20 mouse cellular contexts compared by ENCODE assay signal in the genomic region with DNA sequence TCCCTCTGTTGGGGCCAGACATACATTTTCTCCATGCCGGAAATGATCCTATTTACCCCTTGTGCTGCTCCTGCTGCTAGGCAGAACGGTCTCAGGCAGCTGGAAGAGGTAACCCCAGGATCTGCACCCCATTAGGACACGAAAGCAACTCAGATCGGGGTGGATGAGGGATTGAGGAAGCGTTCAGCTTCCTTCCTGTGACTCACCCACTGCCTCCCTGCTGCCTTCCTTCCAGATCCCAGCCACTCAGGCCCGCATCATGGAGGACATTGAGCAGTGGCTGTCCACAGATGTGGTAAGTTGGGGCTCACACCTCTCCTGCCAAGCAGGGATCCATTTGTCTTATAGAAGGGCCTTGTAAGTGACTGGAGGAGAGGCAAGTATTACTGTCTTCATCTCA. TPM values are rescaled to one million over a fixed set of nuclear protein-coding genes. Genes with fewer than 3 reads are reported as not detected.
A peak's percentile ranks its signal among the peaks of the same experiment; 100 is the strongest.
DNase-seq lines count a peak whose midpoint lies in the region; ATAC-seq and TF ChIP-seq lines count a peak whose summit lies in the region.
"Had no signal": no experiment of that assay in that cellular context is flagged by ENCODE, and none has a peak within 500 bp of the region (broad histone marks: within the 10 kb centered on the region; RNA-seq: fewer than 3 reads in every experiment).

No protein-coding gene starts in this region.

- peak overlapping the region; percentile 34; the same call in 1 of the 2 replicates for H3K27ac ChIP-seq in ES-E14 (ENCODE audit: insufficient read depth, low read depth, low read length, poor library complexity, severe bottlenecking)
- H3K27ac ChIP-seq in bone marrow macrophage, adult 2 months (ENCODE audit: insufficient read depth, low read depth, low read length) = peak overlapping the region; percentile 28
- peak overlapping the region; percentile 86 for H3K27ac ChIP-seq in macrophage
- H3K27ac ChIP-seq in hindbrain, embryonic 16.5 days (ENCODE audit: low read depth, low read length) = no peak overlapping the region
- H3K27ac ChIP-seq: embryonic facial prominence, embryonic 12.5 days; gastrocnemius, adult 2 months; heart, embryonic 10.5 days; hindbrain, embryonic 13.5 days; intestine, embryonic 15.5 days had no signal

- no peaks in the 10 kb centered on the region for H3K27me3 ChIP-seq in hindbrain, embryonic 16.5 days (replicated peaks; ENCODE audit: control insufficient read depth, insufficient read depth, low read length)
- H3K27me3 ChIP-seq: embryonic facial prominence, embryonic 12.5 days; hindbrain, embryonic 13.5 days; intestine, embryonic 15.5 days had no signal

- H3K4me1 ChIP-seq in ES-E14 (ENCODE audit: control insufficient read depth in 2 of 2, insufficient read depth in 2 of 2, low read length in 2 of 2, poor library complexity in 1 of 2) = no peaks in the 10 kb centered on the region
- peaks cover 38% of the 10 kb centered on the region for H3K4me1 ChIP-seq in bone marrow macrophage, adult 2 months (ENCODE audit: control insufficient read depth, insufficient read depth, low read length)
- no peaks in the 10 kb centered on the region for H3K4me1 ChIP-seq in hindbrain, embryonic 16.5 days (ENCODE audit: control insufficient read depth, insufficient read depth, low read depth, low read length)
- H3K4me1 ChIP-seq: embryonic facial prominence, embryonic 12.5 days; hindbrain, embryonic 13.5 days; intestine, embryonic 15.5 days had no signal

- peaks cover 7% of the 10 kb centered on the region for H3K79me2 ChIP-seq in macrophage (ENCODE audit: inconsistent target)

- TF ChIP-seq POLR2A in bone marrow macrophage, adult 2 months (IDR thresholded peaks at IDR 0.05; ENCODE audit: borderline replicate concordance, low read depth, low read length) = no peak

- H3K4me2 ChIP-seq in hindbrain, embryonic 16.5 days (ENCODE audit: low read length) = no peak overlapping the region
- H3K4me2 ChIP-seq: embryonic facial prominence, embryonic 12.5 days; hindbrain, embryonic 13.5 days; intestine, embryonic 15.5 days had no signal

- H3K36me3 ChIP-seq in ES-E14 (ENCODE audit: control insufficient read depth, insufficient read depth, low read length, poor library complexity, severe bottlenecking) = peaks cover 18% of the 10 kb centered on the region; the same call in 1 of the 2 replicates
- H3K36me3 ChIP-seq in macrophage (ENCODE audit: inconsistent target) = peaks cover 19% of the 10 kb centered on the region; the same call in 1 of the 2 replicates
- H3K36me3 ChIP-seq in hindbrain, embryonic 16.5 days (ENCODE audit: control insufficient read depth, insufficient read depth, low read length) = peaks cover 2% of the 10 kb centered on the region
- H3K36me3 ChIP-seq: intestine, embryonic 15.5 days had no signal

- H3K4me3 ChIP-seq in ES-E14 (ENCODE audit: insufficient read depth in 1 of 2, low read depth in 1 of 2, low read length in 2 of 2, poor library complexity in 1 of 2, severe bottlenecking in 1 of 2) (no peak overlapping the region), macrophage (ENCODE audit: inconsistent target) (peak overlapping the region; percentile 24)
- H3K4me3 ChIP-seq in bone marrow macrophage, adult 2 months (ENCODE audit: insufficient read depth, low read length) = peak overlapping the region; percentile 39
- H3K4me3 ChIP-seq in hindbrain, embryonic 16.5 days (ENCODE audit: low read length) = no peak overlapping the region
- H3K4me3 ChIP-seq: embryonic facial prominence, embryonic 12.5 days; gastrocnemius, adult 2 months; heart, embryonic 10.5 days; hindbrain, embryonic 13.5 days; intestine, embryonic 15.5 days had no signal

- no peak for ATAC-seq in hindbrain, embryonic 16.5 days
- ATAC-seq: CD4-positive, CD25-positive, alpha-beta regulatory T cell, adult 4 months; intestine, embryonic 15.5 days had no signal

- TF ChIP-seq CTCF in bone marrow macrophage, adult 2 months (IDR thresholded peaks at IDR 0.05; ENCODE audit: low read depth, low read length) = no peak

- H3K9me3 ChIP-seq in ES-E14 (ENCODE audit: control insufficient read depth, insufficient read depth, low read depth, low read length) = no peaks in the 10 kb centered on the region
- H3K9me3 ChIP-seq in hindbrain, embryonic 16.5 days (ENCODE audit: control insufficient read depth, low read length) = no peaks in the 10 kb centered on the region
- H3K9me3 ChIP-seq: embryonic facial prominence, embryonic 12.5 days; heart, embryonic 10.5 days; hindbrain, embryonic 13.5 days; intestine, embryonic 15.5 days had no signal

- no peak overlapping the region for H3K9ac ChIP-seq in ES-E14 (ENCODE audit: insufficient read depth, low read depth, low read length, poor library complexity, severe bottlenecking)
- H3K9ac ChIP-seq in hindbrain, embryonic 16.5 days (ENCODE audit: low read depth, low read length) = no peak overlapping the region
- H3K9ac ChIP-seq: embryonic facial prominence, embryonic 12.5 days; hindbrain, embryonic 13.5 days; intestine, embryonic 15.5 days had no signal

- DNase-seq in ES-E14 (ENCODE audit: low read depth, low spot score) = no peak
- DNase-seq in c-Kit-positive CD71-positive TER-119-positive erythroid progenitor cells, embryonic 14.5 days (ENCODE audit: low spot score) = no peak
- no peak for DNase-seq in spleen, adult 12 weeks (ENCODE audit: low spot score)
- DNase-seq: adrenal gland, postnatal 10 days; B cell, adult 2 months; cerebellum, adult 11 months; cerebellum, adult 8-10 months; cerebellum, postnatal 14 days; gastrocnemius, adult 2 months; gastrocnemius, postnatal 25 days; heart, adult 18-20 months; heart, postnatal 10 days had no signal

- in situ Hi-C loops in ES-E14 (cut with MboI; ENCODE audit: low sequenced_read_pairs in 2 of 2, unreplicated experiment in 2 of 2) = no loop called here

- 19% methylated on average over 6 of the region's 6 CpGs for WGBS in macrophage (ENCODE audit: missing documents)
- WGBS in hindbrain, embryonic 16.5 days = 83% methylated on average over 6 of the region's 6 CpGs

TF ChIP-seq in ES-E14, 5 proteins besides CTCF, POLR2A, EP300 and RAD21:
- no peak for TF ChIP-seq ZNF384 (IDR thresholded peaks at IDR 0.05; ENCODE audit: low read depth, low read length)
- no peak for TF ChIP-seq ZC3H11A (IDR thresholded peaks at IDR 0.05; ENCODE audit: borderline replicate concordance, low read depth, low read length)
- no peak for TF ChIP-seq HCFC1 (IDR thresholded peaks at IDR 0.05; ENCODE audit: borderline replicate concordance, insufficient read depth, low read length)
- TF ChIP-seq MAFK (IDR thresholded peaks at IDR 0.05; ENCODE audit: insufficient read depth, low read depth, low read length) = no peak

RNA-seq across cellular contexts. Expression of gene Hmox1, which starts 26.1 kb away (rescaled TPM):
- 111 and 124 TPM in 2 replicates for total RNA-seq in ES-E14 (2012; rRNA removed)
- polyA plus RNA-seq in bone marrow macrophage, adult 2 months (2012; ENCODE audit: insufficient read depth, insufficient read length, missing spikeins) = 346 and 386 TPM in 2 replicates
- 100 to 1,000 TPM in 1 of 26 experiments, 10 to 100 TPM in 23, 1 to 10 TPM in 2; 7.0 to 111 (median 46.5) TPM for total RNA-seq in macrophage (2018; cell fraction: chromatin; rRNA removed)
- total RNA-seq in macrophage (2018; cell fraction: cytosol; rRNA removed) = 100 to 1,000 TPM; 239 to 513 (median 404) TPM
- total RNA-seq in macrophage (2018; cell fraction: nucleus; rRNA removed) = 100 to 1,000 TPM in 19 of 26 experiments, 10 to 100 TPM in 7; 26.8 to 387 (median 119) TPM
- polyA plus RNA-seq in macrophage (2018) = 364 to 915 TPM (median 701 TPM) in 3 replicates
- polyA plus RNA-seq in hindbrain, embryonic 16.5 days (2015; fragmentation: Nextera tagmentation; extraction: Ambion mirVana) = 15.8 and 17.3 TPM in 2 replicates

RNA-seq across cellular contexts. Expression of gene Tom1, which starts 33.8 kb away (rescaled TPM):
- total RNA-seq in ES-E14 (2012; rRNA removed) = 24.5 and 24.7 TPM in 2 replicates
- 43.3 and 44.6 TPM in 2 replicates for polyA plus RNA-seq in bone marrow macrophage, adult 2 months (2012; ENCODE audit: insufficient read depth, insufficient read length, missing spikeins)
- total RNA-seq in macrophage (2018; cell fraction: chromatin; rRNA removed) = 10 to 100 TPM; 16.2 to 96.7 (median 44.4) TPM
- 10 to 100 TPM; 46.0 to 91.8 (median 68.1) TPM for total RNA-seq in macrophage (2018; cell fraction: cytosol; rRNA removed)
- total RNA-seq in macrophage (2018; cell fraction: nucleus; rRNA removed) = 100 to 1,000 TPM in 1 of 26 experiments, 10 to 100 TPM in 25; 33.0 to 102 (median 52.5) TPM
- polyA plus RNA-seq in macrophage (2018) = 56.0 to 178 TPM (median 76.1 TPM) in 3 replicates
- 40.7 and 45.9 TPM in 2 replicates for polyA plus RNA-seq in hindbrain, embryonic 16.5 days (2015; fragmentation: Nextera tagmentation; extraction: Ambion mirVana)

RNA-seq across cellular contexts. Expression of gene Mcm5, which starts 42.1 kb away (rescaled TPM):
- 315 TPM in 2 replicates for total RNA-seq in ES-E14 (2012; rRNA removed)
- 27.5 and 28.1 TPM in 2 replicates for polyA plus RNA-seq in bone marrow macrophage, adult 2 months (2012; ENCODE audit: insufficient read depth, insufficient read length, missing spikeins)
- total RNA-seq in macrophage (2018; cell fraction: chromatin; rRNA removed) = 10 to 100 TPM in 14 of 26 experiments, 1 to 10 TPM in 12; 1.2 to 28.6 (median 10.2) TPM
- total RNA-seq in macrophage (2018; cell fraction: cytosol; rRNA removed) = 10 to 100 TPM in 13 of 26 experiments, 1 to 10 TPM in 13; 5.5 to 19.6 (median 10.1) TPM
- 10 to 100 TPM in 10 of 26 experiments, 1 to 10 TPM in 16; 2.0 to 96.2 (median 8.9) TPM for total RNA-seq in macrophage (2018; cell fraction: nucleus; rRNA removed)
- polyA plus RNA-seq in macrophage (2018) = 3.7 to 96.0 TPM (median 25.7 TPM) in 3 replicates
- 32.8 and 40.2 TPM in 2 replicates for polyA plus RNA-seq in hindbrain, embryonic 16.5 days (2015; fragmentation: Nextera tagmentation; extraction: Ambion mirVana)

Comparison
In these comparisons a context has a peak if more than half of its experiments do, and no peak if none do; other contexts are left out.
1. H3K4me3 ChIP-seq: peak in bone marrow macrophage, adult 2 months (single experiment) and macrophage (single experiment); none in ES-E14 (0 of 2) and hindbrain, embryonic 16.5 days (single experiment).
2. RNA of gene Hmox1, which starts 26.1 kb away (polyA plus RNA-seq): 364 to 915 TPM in macrophage and 346 to 386 TPM in bone marrow macrophage, adult 2 months; 15.8 to 17.3 TPM in hindbrain, embryonic 16.5 days; every median in the first group is over 10 times any median in the second.